Mouse (Mus musculus): ENCODE results near the gene Gemin7. TPM values are rescaled to one million over a fixed set of nuclear protein-coding genes. Genes with fewer than 3 reads are reported as not detected.
"Not testable (repeated sequence)": the region's sequence is repeated elsewhere in the genome, so short reads cannot be mapped to it uniquely, and the experiment has no call there.

The Gemin7 gene
- total RNA-seq (2021) = 10 to 100 TPM; 41.3 to 42.5 TPM
- long read RNA-seq, transcript Gemin7-201 (2 exons, 763 nt) = major isoform, 50 of 56 reads
- long read RNA-seq, partial matches to known transcripts = 0 of 56 reads
- long read RNA-seq, other reads (novel, unspliced or antisense) = 6 of 56 reads

DNA sequence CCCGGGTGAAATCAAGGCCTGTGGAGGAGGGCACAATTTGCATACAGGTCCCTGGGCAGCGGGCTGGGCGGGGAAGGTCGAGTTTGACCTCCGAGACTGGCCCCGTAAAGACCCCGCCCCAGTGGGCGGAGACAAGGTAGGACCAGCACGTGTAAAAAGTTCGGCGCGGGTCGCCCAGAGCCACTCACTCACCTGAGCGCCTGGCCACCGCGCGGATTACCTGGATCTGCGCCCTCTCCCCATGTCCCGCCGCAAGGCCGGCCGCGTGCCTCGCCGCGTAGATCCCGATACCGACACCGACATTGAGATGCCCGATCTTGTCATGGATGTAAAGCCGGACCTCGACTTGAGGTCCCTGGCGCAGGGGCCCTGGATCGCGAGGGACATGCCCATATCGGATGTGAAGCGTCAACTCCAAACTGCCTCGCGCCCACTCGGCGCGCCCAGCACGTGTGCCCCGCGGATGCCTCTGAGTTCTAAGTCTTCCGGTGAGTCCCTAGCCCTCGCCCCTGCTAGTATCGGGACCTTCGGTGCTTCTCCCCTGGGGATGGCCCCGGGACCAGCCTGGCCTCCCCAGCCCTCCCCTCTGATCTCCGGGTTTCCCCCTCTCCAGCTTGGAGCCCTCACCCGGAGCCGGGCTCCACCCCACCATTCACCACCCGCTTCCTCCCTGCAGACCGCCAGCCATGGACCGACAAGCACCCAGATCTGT, at the start of gene Gemin7, which contains the start of gene Zfp296:
Gene Gemin7 (minus strand): TSS at position 455 of the 712 bp plus-strand sequence.
Gene Zfp296 (plus strand): TSS at position 147 of the 712 bp plus-strand sequence.
- DNase-seq (ENCODE audit: low spot score in 2 of 2) = no peak

DNA sequence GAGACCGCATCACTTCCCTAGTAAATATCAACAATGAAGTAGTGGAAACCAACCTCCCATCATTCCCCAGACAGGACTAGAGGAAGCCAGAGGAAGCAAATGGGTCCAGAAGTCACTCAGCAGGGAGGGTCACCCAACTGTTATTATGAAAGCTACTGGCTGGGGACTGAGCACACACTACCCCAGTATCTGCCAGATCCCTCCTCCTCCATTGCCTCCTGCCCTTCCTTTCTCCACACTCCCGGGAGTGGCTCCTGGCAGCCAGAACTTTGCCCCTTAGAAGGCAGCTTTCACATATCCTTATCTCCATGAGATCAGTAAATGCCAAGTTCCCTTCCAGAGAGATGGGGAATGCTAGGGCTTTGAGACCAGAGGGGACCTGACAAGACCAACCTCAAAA, 46.0 kb upstream of the Gemin7 start:
- DNase-seq (ENCODE audit: low spot score in 2 of 2) = no peak

DNA sequence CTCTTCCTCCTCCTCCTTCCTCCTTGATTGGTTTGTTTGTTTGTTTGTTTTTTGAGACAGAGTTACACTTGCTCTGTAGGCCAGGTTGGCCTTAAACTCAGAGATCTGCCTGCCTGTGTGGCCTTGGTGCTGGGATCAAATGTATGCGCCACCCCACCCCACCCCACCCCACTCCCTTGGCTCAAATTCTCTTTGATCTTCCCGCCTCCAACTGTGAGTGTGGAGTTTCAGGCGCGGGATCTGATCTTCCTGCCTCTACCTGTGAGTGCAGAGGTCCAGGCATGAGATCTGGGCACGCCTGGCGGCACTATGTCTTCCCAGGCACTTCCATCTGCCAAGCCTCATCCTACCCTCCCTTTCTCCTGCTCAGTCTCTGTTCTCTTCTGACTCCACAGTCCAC, 44.8 kb upstream of the Gemin7 start:
- no peak for DNase-seq (ENCODE audit: low spot score in 2 of 2)

DNA sequence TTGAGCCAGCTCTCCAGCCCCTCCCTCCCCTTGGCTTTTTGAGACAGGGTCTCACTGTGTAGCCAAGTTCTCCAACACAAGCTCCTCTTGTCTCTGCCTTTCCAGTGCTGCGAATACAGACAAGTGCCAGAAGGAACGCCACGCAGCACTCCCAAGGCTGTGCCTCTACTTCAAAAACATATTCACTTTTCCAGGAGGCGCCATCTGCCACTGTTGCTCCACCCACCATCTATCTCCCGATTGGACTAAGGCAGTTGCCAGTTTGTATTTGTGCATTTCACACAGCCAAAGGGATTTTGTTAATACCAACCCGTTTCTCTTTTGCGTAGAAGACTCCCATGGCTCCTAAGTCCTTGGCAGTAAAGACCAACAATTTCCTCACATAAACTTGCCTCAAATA, 43.4 kb upstream of the Gemin7 start:
- DNase-seq (ENCODE audit: low spot score in 2 of 2) = peak; percentile 41 to 50

DNA sequence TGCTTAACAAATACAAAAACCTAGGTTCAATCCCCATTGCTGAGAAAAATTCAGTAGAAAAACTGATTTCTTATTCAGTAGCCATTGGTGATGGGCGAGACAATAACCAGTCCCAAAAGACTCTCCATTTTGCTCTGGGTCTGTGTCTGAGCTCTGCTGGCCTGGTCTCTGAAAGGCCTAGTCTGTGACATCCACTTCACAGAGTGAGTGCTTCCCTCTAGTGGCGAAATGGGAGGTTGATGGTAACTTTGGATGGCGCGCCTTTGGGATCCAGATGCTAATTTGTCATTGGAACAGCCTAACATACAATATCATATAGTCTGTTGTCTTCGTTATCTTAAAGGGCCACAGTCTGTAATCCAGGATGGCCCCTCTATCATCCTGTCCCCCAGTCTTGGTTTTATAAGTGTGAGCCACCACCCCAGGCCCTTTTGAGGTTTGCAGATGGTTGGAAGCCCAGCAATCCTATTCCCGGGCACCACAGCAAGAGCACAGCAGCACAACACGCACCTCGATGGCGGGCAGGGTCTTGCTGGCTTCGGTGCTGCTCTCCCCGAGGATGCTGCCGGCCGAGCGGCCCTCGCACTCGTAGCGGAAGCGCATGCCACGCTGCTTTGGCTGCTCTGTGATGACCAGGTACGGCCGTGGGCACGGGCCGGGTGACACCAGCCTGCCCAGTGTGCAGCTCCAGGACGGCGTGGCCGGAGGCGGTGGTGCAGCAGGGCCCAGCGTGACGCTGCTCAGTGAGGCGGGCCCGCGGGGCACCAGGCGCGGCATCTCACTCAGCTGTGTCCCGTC, 41.8 kb upstream of the Gemin7 start:
- DNase-seq (ENCODE audit: low spot score in 2 of 2) = peak; percentile 77 to 79

DNA sequence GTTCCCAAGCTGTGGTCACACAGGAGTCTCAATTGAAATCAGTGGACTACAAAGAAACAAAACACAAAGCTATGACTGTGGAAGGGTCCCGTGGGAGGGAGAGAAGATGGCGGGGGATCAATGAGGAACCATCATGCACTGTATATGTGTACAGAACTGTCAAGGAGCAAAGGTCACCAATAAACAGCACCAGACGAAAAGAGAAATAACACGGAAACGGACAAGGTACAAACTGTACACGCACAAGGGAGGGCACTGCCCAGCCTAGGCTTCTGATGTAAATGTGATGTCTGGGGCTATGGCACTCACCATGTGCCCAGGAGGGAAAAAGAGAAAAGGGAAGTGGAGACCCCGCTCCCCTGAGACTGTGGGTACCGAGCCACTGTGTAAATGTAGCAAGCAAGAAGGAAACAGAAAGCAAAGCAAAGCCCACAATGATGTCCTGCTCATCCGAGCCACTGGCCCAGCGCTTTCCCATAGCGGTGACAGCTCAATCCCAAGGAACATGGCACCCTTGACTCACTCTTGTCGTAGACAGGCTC, 37.7 kb upstream of the Gemin7 start:
- no peak for DNase-seq (ENCODE audit: low spot score in 2 of 2)

DNA sequence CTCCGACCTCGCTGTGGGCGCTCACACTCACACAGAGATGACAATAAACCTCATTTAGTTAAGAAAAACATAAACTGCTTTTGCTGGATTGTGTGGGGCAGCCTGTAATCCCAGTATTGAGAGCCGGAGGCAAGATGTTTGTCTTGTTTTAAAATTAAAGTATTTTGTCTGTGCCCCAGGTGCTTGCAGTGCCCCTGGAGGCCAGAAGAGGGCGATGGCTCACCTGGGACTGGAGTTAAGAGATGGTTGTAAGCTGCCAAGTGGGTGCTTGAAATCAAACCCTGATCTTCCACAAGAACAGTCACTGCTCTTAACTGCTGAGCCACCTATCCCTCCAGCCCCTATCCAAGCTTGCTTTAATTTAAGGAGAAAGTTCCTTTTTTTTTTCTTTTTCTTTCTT, 33.6 kb upstream of the Gemin7 start:
- no peak for DNase-seq (ENCODE audit: low spot score in 2 of 2)

DNA sequence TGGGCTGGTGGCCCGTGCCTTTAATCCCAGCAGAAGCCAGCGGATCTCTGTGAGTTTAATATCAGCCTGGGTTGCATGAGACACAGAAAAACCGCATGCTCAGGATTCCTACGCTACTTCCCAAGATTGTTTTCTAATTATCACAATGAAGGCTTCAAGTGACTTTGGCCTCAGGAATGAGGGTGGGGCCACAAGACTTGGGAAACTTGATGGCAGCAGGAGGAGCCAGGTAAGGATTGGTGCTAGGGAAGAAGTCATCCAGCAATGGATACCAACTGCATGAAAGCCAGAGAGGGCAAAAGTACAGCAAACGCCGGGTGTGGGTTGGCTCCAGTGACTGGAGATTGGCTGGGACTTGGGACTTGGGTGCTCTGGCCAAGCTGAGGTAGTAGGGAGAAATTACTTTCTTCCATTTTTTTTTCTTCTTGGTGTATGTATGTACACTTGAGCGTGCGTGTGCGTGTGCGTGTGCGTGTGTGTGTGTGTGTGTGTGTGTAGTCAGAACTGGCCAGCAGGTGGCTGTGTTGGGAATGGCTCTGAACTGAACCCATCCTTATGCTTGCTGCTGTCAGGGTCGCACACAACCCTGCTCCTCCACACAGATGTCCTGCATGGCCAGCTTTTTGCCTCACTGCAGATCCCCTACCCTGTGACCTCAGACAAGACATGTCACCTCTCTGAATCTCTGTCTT, 32.4 kb upstream of the Gemin7 start:
- no peak for DNase-seq (ENCODE audit: low spot score in 2 of 2)

DNA sequence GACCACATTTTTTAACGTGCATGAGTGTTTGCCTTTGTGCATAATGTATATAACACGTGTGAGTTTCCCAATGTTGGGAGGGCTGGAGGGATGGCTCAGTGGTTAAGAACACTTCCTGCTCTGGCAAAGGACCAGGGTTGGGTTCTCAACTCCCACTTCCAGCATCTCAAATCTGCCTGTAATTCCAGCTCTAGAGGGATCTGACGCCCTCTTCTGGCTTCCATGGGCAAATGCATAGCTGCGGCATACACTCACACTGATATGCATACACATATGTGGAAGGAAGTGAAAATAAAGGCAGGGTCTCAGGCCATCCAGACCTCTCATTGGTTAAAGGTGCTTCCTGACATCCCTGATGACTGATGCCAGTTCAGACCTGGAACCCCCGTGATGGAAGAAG, 29.9 kb upstream of the Gemin7 start:
- DNase-seq (ENCODE audit: low spot score in 2 of 2) = no peak

DNA sequence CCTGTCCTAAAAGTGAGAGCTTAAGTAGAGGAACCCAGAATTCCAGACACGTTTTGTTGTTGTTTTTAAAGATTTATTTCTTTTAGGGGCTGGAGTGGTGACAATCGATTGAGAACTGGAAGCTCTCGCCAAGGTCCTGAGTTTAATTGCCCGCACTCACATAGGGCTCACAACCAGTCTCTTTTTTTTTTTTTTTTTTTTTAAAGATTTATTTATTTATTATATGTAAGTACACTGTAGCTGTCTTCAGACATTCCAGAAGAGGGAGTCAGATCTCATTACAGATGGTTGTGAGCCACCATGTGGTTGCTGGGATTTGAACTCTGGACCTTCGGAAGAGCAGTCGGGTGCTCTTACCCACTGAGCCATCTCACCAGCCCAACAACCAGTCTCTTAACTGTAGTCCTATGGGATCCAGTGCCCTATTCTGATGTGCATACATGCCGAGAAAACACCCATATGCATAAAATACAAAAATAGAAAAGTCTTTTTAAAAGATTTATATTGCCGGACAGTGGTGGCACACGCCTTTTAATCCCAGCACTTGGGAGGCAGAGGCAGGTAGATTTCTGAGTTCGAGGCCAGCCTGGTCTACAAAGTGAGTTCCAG, 27.3 kb upstream of the Gemin7 start:
- DNase-seq (ENCODE audit: low spot score in 2 of 2) = not testable (repeated sequence)

DNA sequence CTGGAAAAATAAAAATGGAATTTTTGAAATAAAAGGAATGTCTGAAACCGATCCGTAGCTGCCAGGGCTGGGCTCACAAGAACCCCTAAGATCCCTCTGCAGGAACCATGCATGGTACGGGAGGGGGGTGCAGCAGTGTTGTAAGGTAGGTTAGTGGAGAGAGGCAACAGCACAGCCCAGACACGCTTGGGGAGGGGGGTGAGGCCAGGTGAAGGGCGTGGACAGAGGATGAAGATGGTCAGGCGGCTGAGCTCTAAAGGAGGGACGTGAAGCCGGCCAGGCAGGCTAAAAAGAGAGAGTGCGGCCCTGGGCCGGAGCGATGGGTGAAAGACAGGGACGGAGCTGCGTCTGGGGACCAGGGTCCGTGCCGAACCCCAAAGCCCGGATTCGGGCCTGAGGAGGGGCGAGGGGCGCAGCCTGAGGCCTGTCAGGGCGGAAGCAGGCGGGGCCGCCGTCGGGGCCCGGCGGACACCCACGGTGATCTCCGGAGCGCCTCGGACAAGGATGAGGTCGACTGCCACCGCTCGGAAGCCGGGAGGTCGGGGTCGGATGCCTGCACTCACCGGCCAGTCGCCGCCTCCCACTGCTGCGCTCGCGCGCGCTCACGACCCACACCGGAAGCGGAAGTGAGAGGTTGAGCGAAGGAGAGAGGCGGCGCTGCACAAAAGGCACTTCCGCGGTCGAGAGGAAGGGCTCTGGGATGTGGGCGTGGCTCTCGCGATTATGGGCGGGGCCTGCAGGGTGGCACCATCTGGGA, 26.6 kb upstream of the Gemin7 start, which contains the start of gene Clasrp:
Gene Clasrp (minus strand): TSS at position 638 of the 757 bp plus-strand sequence.
- peak; percentile 96 for DNase-seq (ENCODE audit: low spot score in 2 of 2)

DNA sequence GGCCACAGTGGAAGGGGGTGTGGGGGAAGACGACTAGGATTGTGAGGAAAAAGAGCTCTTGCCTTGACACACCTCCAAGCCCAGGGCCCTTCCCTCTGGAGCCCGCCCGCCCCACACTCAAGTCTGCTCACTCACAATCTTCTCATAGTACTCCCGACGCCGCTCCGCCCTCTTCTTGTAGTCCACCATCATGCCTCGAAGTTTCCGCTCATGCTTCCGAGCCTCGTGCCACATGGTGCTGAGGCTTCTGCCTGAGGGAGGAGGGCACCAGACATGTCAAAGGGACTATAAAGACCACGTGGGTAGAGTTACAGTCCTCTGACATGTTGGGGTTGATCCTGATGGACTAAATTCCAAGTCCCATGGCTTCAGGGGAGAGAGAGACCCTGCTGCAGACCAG, 25.7 kb upstream of the Gemin7 start:
- DNase-seq (ENCODE audit: low spot score in 2 of 2) = no peak

DNA sequence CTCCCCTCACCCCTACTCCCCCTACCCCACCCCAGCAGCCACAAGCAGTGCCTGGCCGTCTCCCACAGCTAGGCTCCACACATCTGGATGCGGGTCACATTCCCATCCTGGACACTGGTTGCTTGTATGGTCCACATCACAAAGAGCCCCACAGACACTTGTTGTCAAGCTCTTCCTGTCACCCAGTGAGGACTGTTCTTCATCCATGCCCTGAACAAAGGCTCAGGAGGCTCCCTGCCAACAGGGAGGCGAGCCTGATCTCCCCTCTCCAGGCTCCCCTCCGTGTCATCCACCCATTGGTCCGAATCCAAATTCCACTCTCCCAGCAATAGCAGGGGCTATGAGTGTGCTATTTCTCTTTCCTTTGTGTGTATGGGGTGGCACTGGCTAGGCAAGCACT, 23.2 kb upstream of the Gemin7 start:
- peak; percentile 39 to 58 for DNase-seq (ENCODE audit: low spot score in 2 of 2)

DNA sequence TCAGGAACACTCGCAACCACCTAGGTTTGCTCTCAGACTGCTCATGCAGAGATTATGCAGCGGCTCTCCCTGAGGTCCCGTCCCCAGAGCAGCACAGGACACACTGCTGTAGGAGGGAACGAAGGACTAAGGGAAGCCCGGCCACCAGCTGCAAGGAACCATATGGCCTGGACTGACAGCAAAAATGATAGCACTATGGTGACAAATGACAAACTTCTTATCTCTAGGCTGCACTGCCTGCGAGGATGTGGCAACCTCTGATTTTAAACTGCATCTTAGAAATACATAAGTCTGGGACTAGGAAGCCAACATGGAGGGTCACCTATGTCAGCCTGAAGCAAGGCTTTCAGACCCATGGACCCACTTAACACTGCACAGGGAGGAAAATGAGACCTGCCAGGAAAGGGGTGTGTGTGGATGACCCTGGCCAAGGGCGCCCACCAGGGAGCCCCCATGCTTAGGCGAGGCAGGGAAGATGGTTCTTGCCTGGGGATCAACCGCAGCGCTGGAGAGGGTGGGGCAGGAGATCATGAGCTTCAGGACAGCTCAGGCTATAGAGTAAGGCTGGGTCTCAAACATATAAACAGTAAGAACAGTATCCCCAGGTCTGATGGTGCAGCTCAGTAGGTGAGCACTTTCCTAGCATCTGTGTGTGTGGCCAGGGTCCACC, 15.8 kb upstream of the Gemin7 start:
- no peak for DNase-seq (ENCODE audit: low spot score in 2 of 2)

DNA sequence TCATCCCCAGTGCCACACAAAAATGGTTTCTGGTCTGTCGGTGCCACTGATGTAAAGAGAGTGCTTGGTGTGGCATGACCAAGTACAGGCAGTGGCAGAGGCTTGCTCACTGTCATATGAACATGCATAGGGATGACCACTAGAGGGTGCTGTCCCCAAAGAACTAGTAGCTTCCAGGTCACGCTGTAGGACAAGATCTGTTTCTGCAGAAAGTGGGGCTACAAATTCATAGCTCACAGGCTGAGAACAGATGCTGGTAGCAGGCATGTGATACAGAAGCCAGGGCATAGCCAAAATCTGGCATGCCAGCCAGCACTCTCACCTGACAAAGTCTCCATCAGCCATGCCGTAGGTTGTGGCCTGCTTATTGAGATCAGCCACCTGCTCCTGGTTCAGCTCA, 12.5 kb upstream of the Gemin7 start:
- peak; percentile 74 to 80 for DNase-seq (ENCODE audit: low spot score in 2 of 2)

DNA sequence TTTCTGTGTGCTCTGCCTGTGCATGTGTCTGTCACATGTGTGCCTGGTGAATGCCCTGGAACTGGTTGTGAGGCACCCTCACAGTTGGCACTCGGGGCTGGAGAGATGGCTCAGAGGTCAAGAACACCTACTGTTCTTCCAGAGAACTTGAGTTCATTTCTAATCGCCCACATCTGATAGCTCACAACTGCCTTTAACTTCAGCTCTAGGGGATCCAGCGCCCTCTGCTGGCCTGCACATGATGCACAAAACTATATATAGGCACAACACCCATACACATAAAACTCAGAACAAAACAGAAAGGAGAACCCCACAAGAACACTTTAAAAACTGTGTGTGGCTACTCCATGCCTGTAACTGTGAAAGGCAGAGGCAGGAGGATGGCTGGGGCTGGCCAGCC, 11.8 kb upstream of the Gemin7 start:
- peak; percentile 61 to 68 for DNase-seq (ENCODE audit: low spot score in 2 of 2)

DNA sequence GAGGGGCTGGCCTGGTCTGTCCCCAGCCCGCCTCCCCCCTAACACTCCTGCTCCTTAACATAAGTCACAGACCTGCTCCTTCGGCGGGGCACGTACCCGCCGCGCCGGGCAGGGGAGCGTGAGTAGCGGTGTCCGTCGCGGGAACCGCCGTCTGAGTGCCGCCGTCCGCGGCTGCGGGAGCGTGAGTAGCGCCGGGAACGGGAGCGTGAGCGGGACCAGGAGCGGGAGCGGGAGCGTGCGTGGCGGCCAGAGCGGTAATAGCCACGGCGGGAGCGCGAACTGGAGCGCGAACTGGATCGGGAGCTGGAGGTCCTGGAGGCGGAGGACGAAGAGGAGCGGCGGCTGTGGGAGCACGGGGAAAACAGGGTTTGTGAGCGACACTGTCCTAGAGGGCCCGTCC, 8.9 kb upstream of the Gemin7 start:
- no peak for DNase-seq (ENCODE audit: low spot score in 2 of 2)

DNA sequence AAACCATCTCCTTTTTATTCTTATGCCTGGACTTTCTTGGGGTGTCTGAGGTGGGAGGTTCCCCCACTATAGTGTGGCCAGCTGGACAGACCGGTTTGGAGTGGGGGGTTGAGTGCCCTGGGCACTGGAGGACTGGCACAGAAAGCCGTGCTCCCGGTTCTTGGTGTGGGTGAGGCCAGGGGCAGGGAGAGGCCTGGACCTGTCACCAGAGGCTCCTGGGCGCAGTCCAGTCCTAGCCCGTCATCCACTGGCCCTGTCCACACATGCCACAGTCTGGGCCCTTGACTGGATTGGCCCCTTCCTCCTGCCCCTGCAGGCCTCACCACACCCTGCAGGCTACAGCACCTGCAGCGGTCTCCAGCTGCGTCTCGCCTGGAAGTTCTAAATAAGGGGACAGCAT, 3.2 kb upstream of the Gemin7 start:
- no peak for DNase-seq (ENCODE audit: low spot score in 2 of 2)

DNA sequence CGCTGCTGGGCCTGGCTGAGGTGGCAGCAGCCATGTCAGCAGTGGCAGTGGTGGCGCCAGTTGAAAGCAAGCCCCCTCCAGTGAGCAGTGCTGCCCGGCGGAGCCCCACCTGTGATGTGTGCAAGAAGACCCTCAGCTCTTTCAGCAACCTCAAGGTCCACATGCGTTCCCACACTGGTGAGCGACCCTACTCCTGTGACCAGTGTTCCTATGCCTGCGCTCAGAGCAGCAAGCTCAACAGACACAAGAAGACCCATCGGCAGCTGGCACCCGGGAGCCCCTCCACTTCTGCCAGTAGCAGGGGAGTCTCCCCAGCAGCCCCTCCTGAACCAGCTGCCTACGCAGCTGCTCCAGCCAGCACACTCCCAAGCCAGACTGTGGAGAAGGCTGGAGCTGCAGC, 2.4 kb upstream of the Gemin7 start:
- DNase-seq (ENCODE audit: low spot score in 2 of 2) = no peak

DNA sequence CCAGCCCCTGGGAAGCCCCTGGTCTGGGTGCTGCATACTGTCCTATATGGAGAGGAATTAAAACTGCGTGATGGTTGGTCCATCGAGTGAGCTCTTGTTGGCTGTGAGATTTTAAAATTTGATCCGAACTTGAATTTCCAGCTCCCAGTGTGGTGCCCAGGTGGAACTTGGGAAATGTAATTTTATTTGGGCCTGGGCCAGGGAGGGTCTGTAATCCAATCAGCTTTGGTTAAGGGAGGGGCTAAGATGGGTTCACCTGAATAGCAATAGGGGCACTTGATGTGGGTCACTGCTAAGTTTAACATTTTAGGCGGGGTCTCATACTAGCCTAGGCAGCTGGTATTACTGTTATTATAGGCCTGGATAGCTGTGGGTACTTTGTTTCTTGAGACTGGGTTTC, 1.0 kb upstream of the Gemin7 start:
- DNase-seq (ENCODE audit: low spot score in 2 of 2) = no peak
